Mouse (Mus musculus) ES-Bruce4 (cell line): ENCODE data around the gene Tnrc6a.

ENCODE experiments used
- CTCF ChIP-seq: IDR thresholded peaks from one replicate; pipeline ENCODE4 v1.8.1; 2011; ENCODE audit warnings: low read depth, low read length
- POLR2A ChIP-seq: IDR thresholded peaks from one replicate; pipeline ENCODE4 v1.8.1; 2011; ENCODE audit warnings: low read length; ENCODE audit not compliant: insufficient read depth

GRCm38 (mm10) chr7:123242241-123242640 lies 118.6 kb downstream of the Tnrc6a start:
- TF ChIP-seq CTCF (no peak), POLR2A (no peak)
